Mouse (Mus musculus) small intestine, adult 2 months (tissue): ENCODE measurements around the gene Alox12b. TPM values are rescaled to one million over a fixed set of nuclear protein-coding genes. Genes with fewer than 3 reads are reported as not detected.

Source experiments
- H3K27ac ChIP-seq: fragments of 200-500 bp; 2 replicates; pipeline ENCODE4 v1.5.1; 2012; ENCODE audit warnings: low read depth, low read length, control low read depth, inconsistent platforms; ENCODE audit not compliant: insufficient read depth
- H3K27me3 ChIP-seq: fragments of 200-500 bp; 2 replicates; pipeline ENCODE4 v1.6.1; 2012; ENCODE audit warnings: mild to moderate bottlenecking, moderate library complexity, low read length, inconsistent platforms; ENCODE audit not compliant: control insufficient read depth, insufficient read depth
- H3K36me3 ChIP-seq: fragments of 200-500 bp; 2 replicates; pipeline ENCODE4 v1.6.1; 2012; ENCODE audit warnings: mild to moderate bottlenecking, low read length, control low read depth, inconsistent platforms; ENCODE audit not compliant: control insufficient read depth, insufficient read depth
- H3K4me1 ChIP-seq: fragments of 200-500 bp; 2 replicates; pipeline ENCODE4 v1.6.1; 2012; ENCODE audit warnings: low read length, inconsistent platforms, mixed read lengths; ENCODE audit not compliant: control insufficient read depth, insufficient read depth, insufficient read length
- H3K4me3 ChIP-seq: fragments of 200-500 bp; 2 replicates; pipeline ENCODE4 v1.5.1; 2012; ENCODE audit warnings: low read depth, mild to moderate bottlenecking, control low read depth, inconsistent platforms, low read length, moderate library complexity
- CTCF ChIP-seq: fragments of 200-500 bp; IDR thresholded peaks from 2 replicates; pipeline ENCODE4 v1.5.1; 2012; ENCODE audit warnings: low read depth, mild to moderate bottlenecking, control low read depth, inconsistent platforms, low read length, moderate library complexity, mixed read lengths; ENCODE audit not compliant: insufficient replicate concordance, insufficient read length; ENCODE audit errors: extremely low read depth
- POLR2A ChIP-seq: fragments of 200-500 bp; IDR thresholded peaks from 2 replicates; pipeline ENCODE4 v1.6.1; 2012; ENCODE audit warnings: low read depth, mild to moderate bottlenecking, control low read depth, inconsistent platforms, low read length, moderate library complexity
- WGBS: fragments of 180-500 bp; shearing (Covaris S2); methylation state at CpG from one replicate; pipeline ENCODE4 v1.1.7; 2018; 5-methylcytosine and 5-hydroxymethylcytosine counted together
- polyA plus RNA-seq: library from polyadenylated mRNA; depleted of rRNA; stranded (reverse); fragments of >200 nt; gene quantifications from 2 replicates; pipeline ENCODE4 v1.2.3, GENCODE M21; 2012

The Alox12b gene
- polyA plus RNA-seq, 1 experiment: not detected

DNA sequence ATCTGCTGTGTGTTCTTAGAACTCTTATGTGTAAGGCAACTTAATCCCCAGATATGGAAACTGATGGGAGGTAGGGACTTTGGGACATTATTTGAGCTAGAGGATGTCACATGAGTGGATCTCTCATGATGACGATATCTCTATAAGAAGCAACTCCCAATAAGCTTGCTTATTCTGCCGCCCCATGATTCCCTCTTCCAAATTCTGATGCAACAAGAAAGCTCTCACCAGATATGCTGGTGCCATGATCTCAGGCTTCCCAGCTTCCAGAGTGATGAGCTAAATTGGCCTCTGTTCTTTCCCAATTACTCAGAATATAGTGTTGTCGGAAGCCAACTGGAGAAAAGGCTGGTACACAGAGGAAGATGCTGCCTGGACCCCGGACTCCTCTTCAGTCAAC lies 44.9 kb upstream of the Alox12b start:
- WGBS: 80% methylated on average over 4 of the region's 4 CpGs
- Histone ChIP-seq H3K27ac (no peak overlapping the region), H3K36me3 (peaks cover 28% of the 10 kb centered on the region), H3K27me3 (no peaks in the 10 kb centered on the region), H3K4me3 (no peak overlapping the region), H3K4me1 (no peaks in the 10 kb centered on the region)
- TF ChIP-seq CTCF (no peak), POLR2A (no peak)

DNA sequence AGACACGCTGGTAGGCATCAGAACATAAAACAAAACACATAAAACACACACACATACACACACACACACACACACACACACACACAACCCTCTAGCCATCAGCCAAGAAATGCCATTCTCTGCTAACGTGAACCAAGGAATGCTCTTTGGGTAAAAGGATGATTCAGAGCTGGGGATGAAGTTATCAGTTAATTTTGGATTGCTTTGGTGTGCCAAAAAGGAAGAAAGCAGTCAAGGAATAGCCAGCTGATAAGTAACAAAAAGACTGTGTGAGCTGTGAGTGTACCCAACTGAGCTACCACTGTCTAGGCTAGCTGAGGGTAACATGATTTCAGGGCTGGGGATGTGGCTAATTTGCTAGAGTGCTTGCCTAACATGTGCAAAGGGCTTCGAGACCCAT lies 42.8 kb upstream of the Alox12b start:
- H3K27me3 ChIP-seq: no peaks in the 10 kb centered on the region
- H3K36me3 ChIP-seq: peaks cover 7% of the 10 kb centered on the region
- no peak for TF ChIP-seq POLR2A
- no peak for TF ChIP-seq CTCF
- 68% methylated on average over 3 of the region's 3 CpGs for WGBS
- H3K27ac ChIP-seq: no peak overlapping the region
- H3K4me3 ChIP-seq: no peak overlapping the region
- H3K4me1 ChIP-seq: peaks cover 3% of the 10 kb centered on the region

DNA sequence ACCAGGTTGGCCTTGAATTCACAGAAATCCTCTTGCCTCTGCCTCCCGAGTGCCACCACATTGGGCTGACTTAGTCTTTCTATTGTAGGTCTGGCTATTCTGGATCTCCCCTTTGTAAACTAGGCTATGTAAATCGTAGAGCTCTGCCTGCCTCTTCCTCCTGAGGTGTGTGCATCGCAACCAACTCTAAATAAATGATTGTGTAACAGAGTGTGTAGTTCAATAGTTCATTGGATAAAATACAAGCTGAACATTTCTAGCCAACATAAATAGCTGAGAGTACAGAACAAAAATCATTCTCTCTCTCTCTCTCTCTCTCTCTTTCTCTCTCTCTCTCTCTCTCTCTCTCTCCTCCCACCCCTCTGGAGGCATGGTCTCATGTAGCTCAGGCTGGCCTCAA lies 42.2 kb upstream of the Alox12b start:
- Histone ChIP-seq H3K36me3 (peaks cover under 1% of the 10 kb centered on the region; the same call in 1 of the 2 replicates), H3K27ac (no peak overlapping the region), H3K4me1 (peaks cover 5% of the 10 kb centered on the region), H3K27me3 (no peaks in the 10 kb centered on the region), H3K4me3 (no peak overlapping the region)
- whole genome bisulfite sequencing: 75% methylated on average over 3 of the region's 3 CpGs
- no peak for TF ChIP-seq CTCF
- TF ChIP-seq POLR2A: no peak

DNA sequence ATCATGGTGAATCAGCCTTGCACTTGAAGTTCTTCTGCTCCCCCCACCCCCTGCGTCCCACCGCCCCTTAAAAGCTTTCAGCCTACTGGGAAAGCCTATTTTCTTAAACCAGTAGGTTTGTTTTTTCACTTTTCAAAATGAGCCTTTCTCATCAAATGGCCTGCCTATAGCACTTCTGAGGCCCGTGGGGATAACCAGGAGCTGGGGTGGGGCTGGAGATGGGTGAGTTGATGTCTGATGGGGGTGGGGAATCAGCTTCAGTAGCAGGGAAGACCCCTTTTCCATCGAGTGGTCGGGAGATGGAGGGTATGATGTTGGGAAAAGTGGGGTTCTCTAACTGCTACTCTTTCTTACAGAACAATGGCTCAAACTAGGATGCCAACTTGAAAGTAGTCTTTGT lies 39.9 kb upstream of the Alox12b start:
- peaks cover 5% of the 10 kb centered on the region for H3K4me1 ChIP-seq
- H3K27me3 ChIP-seq: no peaks in the 10 kb centered on the region
- WGBS: 73% methylated on average over 5 of the region's 5 CpGs
- no peaks in the 10 kb centered on the region for H3K36me3 ChIP-seq
- H3K4me3 ChIP-seq: no peak overlapping the region
- no peak overlapping the region for H3K27ac ChIP-seq
- TF ChIP-seq POLR2A (no peak), CTCF (no peak)

DNA sequence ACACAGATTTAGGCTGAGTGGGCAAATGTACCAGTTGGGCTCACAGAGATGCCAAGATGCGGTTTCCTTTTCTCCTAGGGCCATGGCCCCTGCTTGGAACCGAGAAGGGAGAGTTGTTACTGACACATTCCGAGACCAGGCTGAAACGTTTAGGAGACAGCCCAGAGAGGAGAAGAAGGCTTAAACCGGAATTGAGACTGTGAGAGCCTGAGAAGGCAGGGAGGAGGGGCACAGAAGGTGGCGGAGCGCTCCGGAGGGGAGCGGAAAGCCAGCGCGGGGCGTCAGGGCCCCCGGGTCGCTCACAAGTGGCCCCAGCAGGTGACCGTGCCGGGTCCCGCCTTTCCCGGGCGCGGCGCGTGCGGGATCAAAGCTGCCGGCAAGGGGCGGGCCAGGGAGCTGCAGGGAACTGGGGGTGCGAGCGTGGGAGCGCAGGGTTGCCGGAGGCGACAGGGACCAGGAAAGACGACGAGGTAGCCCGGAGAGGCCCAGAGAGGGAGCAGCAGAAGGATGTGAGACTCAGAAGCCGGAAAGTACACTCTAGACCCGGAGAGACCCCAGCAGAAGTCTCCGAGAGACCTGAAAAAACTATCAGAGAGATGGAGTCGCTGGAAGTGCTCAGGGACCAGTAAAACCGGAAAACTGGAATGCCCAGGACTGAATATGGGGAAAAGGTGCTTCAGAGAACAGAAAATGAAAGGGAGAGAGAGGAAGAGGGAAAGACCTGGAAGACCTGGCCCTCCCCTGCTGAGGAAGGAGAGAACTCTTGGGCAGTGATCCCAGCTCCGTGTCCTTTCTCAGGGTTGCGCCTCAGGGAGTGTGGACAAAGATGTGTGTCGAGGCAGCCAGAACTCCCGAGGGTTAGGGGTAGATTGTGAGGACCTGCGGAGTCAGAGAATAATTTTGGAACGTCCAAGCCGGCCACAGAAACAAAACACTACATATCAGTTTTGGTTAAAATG lies 38.8 kb upstream of the Alox12b start:
- 0 out of 2 replicates have a peak, but pooled peaks have one; percentile 37 for TF ChIP-seq POLR2A
- no peak for TF ChIP-seq CTCF
- H3K27me3 ChIP-seq: no peaks in the 10 kb centered on the region

DNA sequence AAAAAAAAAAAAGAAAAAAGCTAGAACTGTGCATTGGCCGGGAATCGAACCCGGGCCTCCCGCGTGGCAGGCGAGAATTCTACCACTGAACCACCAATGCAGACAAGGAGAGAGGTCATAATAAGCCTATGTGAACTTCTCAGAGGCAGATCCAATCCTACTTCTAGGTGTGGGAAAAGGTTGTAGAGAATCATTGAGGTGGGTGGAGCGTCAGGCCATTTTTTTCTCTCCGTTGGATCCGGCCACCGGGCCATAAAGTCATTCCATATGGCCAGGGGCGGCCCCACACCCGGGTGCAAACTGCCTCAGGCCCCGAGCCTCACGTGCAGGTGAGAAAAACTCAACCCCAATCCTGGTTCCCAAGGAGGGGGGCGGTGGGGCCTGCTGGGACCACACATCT lies 38.0 kb upstream of the Alox12b start:
- Histone ChIP-seq H3K27me3 (no peaks in the 10 kb centered on the region), H3K4me3 (peak overlapping the region; percentile 72), H3K36me3 (no peaks in the 10 kb centered on the region), H3K27ac (0 out of 2 replicates have a peak overlapping the region, but pooled peaks have one; percentile 77), H3K4me1 (peaks cover 5% of the 10 kb centered on the region)
- WGBS: 4% methylated on average over 15 of the region's 15 CpGs
- TF ChIP-seq CTCF: no peak
- no peak for TF ChIP-seq POLR2A

More for the DNA sequence above, 38.8 kb upstream of the Alox12b start:
- Histone ChIP-seq H3K4me3 (peak overlapping the region; percentile 72), H3K4me1 (peaks cover 5% of the 10 kb centered on the region), H3K36me3 (no peaks in the 10 kb centered on the region), H3K27ac (peak overlapping the region; percentile 77)
- WGBS: under 1% methylated on average over 45 of the region's 45 CpGs

DNA sequence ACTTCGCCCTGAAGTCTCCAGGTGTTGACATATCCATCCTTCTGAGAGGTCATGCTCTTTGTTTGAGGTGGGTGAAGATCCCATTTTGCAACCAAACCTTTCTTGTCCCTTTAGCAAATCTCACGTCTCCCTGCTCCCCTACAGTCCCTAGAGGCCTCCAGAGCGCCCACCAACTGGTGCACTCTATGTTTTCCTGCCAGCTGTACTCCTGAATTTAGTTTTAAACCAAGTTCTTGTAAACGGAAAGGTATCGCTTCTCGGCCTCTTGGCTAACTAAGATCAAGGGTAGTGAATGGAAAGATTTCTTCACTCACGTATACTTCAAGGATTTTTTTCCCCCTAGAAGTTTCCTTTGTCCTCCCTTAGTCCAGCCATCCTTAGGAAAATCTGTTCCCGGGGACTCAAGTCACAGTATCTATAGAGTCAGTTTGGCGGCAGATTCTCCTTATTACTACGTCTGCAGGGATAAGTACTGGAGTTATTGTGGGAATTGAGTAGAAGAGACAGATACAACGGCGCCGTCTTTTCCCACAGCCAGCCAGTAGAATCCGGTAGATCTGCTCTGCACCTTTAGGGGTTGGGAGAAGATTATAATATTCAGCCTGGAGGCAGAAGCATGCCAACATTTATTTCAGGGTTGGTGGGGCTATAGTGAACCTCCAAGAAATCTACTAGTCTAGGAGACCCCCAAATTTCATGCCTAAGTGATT lies 37.2 kb upstream of the Alox12b start:
- Histone ChIP-seq H3K36me3 (no peaks in the 10 kb centered on the region), H3K27me3 (no peaks in the 10 kb centered on the region), H3K27ac (no peak overlapping the region), H3K4me1 (peaks cover 5% of the 10 kb centered on the region), H3K4me3 (no peak overlapping the region)
- TF ChIP-seq CTCF (no peak), POLR2A (no peak)
- WGBS: 85% methylated on average over 14 of the region's 14 CpGs
